Mouse (Mus musculus) liver, embryonic 12.5 days (tissue): Measurements from ENCODE around the gene Sh3d21. TPM values are rescaled to one million over a fixed set of nuclear protein-coding genes. Genes with fewer than 3 reads are reported as not detected.

ENCODE experiments used
- ATAC-seq: fragments of 200-750 bp; cut with Nextera tagmentation; 2 replicates; pipeline ENCODE4 v1.8.0; 2017; ENCODE audit warnings: moderate number of reproducible peaks, mild to moderate bottlenecking, moderate library complexity
- H3K27ac ChIP-seq: fragments of 300-500 bp; sonication (generic); 2 replicates; pipeline ENCODE4 v1.5.1; 2016; ENCODE audit warnings: mild to moderate bottlenecking
- H3K27me3 ChIP-seq: fragments of 300-500 bp; sonication (generic); replicated peaks from 2 replicates; pipeline ENCODE4 v1.6.1; 2016; ENCODE audit warnings: mild to moderate bottlenecking, moderate library complexity
- H3K36me3 ChIP-seq: fragments of 300-500 bp; sonication (generic); 2 replicates; pipeline ENCODE4 v1.6.1; 2016; ENCODE audit warnings: mild to moderate bottlenecking, moderate library complexity
- H3K4me1 ChIP-seq: fragments of 300-500 bp; sonication (generic); 2 replicates; pipeline ENCODE4 v1.6.1; 2016
- H3K4me2 ChIP-seq: fragments of 300-500 bp; sonication (generic); 2 replicates; pipeline ENCODE4 v1.6.1; 2016; ENCODE audit warnings: mild to moderate bottlenecking, moderate library complexity
- H3K4me3 ChIP-seq: fragments of 300-500 bp; sonication (generic); 2 replicates; pipeline ENCODE4 v1.5.1; 2016; ENCODE audit warnings: mild to moderate bottlenecking, moderate library complexity
- H3K9ac ChIP-seq: fragments of 300-500 bp; sonication (generic); 2 replicates; pipeline ENCODE4 v1.6.1; 2016; ENCODE audit warnings: mild to moderate bottlenecking, moderate library complexity
- H3K9me3 ChIP-seq: fragments of 300-500 bp; sonication (generic); replicated peaks from 2 replicates; pipeline ENCODE4 v1.6.1; 2016; ENCODE audit warnings: mild to moderate bottlenecking, moderate library complexity
- WGBS: fragments of 180-500 bp; shearing (Covaris S2); methylation state at CpG from one replicate; pipeline ENCODE4 v1.1.7; 2016; ENCODE audit not compliant: insufficient replicate concordance; 5-methylcytosine and 5-hydroxymethylcytosine counted together
- polyA plus RNA-seq: library from polyadenylated mRNA; unstranded; fragments of >200 nt; fragmentation: Nextera tagmentation; extraction: Ambion mirVana; gene quantifications from 2 replicates; pipeline ENCODE4 v1.2.1, GENCODE M21; 2016

The Sh3d21 gene
- polyA plus RNA-seq, 1 experiment from 2014 or later, result 1.3 TPM

DNA sequence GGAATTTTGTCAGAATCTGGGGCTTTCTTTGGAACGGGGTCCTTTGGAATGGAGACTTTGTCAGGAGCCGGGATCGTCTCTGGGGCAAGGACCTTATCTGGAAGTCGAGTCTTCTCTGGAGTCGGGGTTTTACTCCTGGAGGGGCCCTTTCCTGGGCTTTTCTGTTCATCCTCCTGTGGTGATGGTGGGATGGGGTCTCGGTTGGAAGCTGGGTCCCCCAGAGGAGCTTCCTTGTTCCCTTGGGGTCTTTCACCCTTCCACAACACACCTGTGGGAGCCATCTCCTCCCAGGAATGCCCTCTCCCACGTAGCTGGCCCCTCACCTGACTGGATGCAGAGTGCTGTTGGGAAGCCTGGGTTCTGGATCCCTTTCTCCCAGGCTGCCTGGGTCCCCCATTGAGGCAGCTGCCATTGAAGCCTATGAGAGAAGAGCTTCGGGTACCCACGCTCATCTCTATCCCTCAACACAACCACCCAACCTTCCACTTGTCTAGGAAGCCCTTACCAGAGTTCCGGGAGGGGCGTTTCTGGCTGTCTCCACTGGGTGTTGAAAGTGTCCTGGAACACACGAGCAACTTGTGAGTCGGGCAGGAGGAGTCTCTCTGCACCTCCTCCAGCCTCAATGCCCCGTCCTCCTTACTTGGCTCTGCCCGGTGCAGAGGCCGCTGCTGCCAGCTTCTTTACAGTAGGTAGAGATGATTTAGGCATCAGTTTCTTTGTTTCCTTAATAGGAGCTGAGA lies 11.4 kb downstream of the Sh3d21 start:
- no peak overlapping the region for H3K9ac ChIP-seq
- no peak overlapping the region for H3K4me2 ChIP-seq
- no peak for ATAC-seq
- peaks cover 59% of the 10 kb centered on the region for H3K4me1 ChIP-seq
- no peak overlapping the region for H3K4me3 ChIP-seq
- peaks cover 56% of the 10 kb centered on the region for H3K27me3 ChIP-seq
- H3K36me3 ChIP-seq, result peaks cover 5% of the 10 kb centered on the region; the same call in 1 of the 2 replicates
- 70% methylated on average over 16 of the region's 16 CpGs for WGBS
- no peak overlapping the region for H3K27ac ChIP-seq
- no peaks in the 10 kb centered on the region for H3K9me3 ChIP-seq

- peak overlapping the region; percentile 41; the same call in 1 of the 2 replicates for H3K27ac ChIP-seq
- no peak for ATAC-seq
These were observed 12.4 kb downstream of the Sh3d21 start for GRCm38 (mm10) chr4:126150949-126151320.

DNA sequence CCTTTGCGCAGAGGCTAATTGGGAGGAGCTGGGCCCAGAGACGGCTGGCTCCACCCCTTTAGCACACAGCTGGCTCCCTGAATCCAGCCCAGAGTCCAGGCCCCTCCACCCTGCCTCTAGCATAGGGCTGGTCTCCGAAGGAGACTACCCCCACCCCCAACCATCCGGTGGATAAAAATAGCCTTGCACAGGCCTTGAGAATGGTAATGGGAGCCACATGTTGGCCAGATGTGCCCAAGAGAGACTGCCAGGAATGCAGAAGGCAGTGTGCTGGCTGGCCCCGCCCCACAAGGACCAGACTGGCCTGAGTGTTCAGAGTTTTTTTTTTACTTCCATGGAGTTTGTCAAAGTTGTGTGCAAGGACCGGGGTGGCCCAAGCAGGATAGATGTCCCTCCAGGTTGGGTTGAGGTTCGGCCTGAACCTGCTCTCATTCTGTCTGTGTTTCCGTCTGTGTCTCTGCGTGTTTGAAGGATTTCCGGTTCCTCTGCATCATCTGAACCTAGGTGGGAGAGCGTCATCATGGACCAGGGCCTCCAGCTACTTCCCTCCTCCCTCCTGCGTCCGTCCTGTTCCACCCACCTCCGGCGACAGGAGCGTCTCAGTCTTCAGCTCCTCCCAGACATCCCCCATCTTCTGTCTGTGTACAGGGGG lies 12.9 kb downstream of the Sh3d21 start:
- H3K9ac ChIP-seq, result no peak overlapping the region
- peak overlapping the region; percentile 70; the same call in 1 of the 2 replicates for H3K4me2 ChIP-seq
- peak; percentile 31 for ATAC-seq
- H3K36me3 ChIP-seq, result no peaks in the 10 kb centered on the region; the same call in 1 of the 2 replicates
- peak overlapping the region; percentile 41; the same call in 1 of the 2 replicates for H3K27ac ChIP-seq
- WGBS, result 31% methylated on average over 16 of the region's 16 CpGs
- peaks cover 69% of the 10 kb centered on the region for H3K27me3 ChIP-seq
- no peaks in the 10 kb centered on the region for H3K9me3 ChIP-seq
- peaks cover 51% of the 10 kb centered on the region for H3K4me1 ChIP-seq
- H3K4me3 ChIP-seq, result no peak overlapping the region

More at GRCm38 (mm10) chr4:126150949-126151320, 12.4 kb downstream of the Sh3d21 start:
- Histone ChIP-seq H3K4me1 (peaks cover 53% of the 10 kb centered on the region), H3K27me3 (peaks cover 64% of the 10 kb centered on the region), H3K4me3 (no peak overlapping the region), H3K9me3 (no peaks in the 10 kb centered on the region), H3K9ac (no peak overlapping the region), H3K4me2 (0 out of 2 replicates have a peak overlapping the region, but pooled peaks have one; percentile 17), H3K36me3 (no peaks in the 10 kb centered on the region; the same call in 1 of the 2 replicates)
- WGBS, result 71% methylated on average over 6 of the region's 6 CpGs

- Histone ChIP-seq H3K36me3 (no peaks in the 10 kb centered on the region; the same call in 1 of the 2 replicates), H3K9ac (no peak overlapping the region), H3K4me3 (peak overlapping the region; percentile 59; the same call in 1 of the 2 replicates), H3K4me1 (peaks cover 48% of the 10 kb centered on the region), H3K4me2 (peak overlapping the region; percentile 70), H3K9me3 (no peaks in the 10 kb centered on the region), H3K27ac (peak overlapping the region; percentile 3; the same call in 1 of the 2 replicates), H3K27me3 (peaks cover 69% of the 10 kb centered on the region)
- ATAC-seq, result peak; percentile 1; the same call in 1 of the 2 replicates
- WGBS, result 67% methylated on average over 10 of the region's 10 CpGs
These were observed 13.5 kb downstream of the Sh3d21 start for GRCm38 (mm10) chr4:126149798-126150197.

- Histone ChIP-seq H3K4me2 (peak overlapping the region; percentile 70), H3K36me3 (no peaks in the 10 kb centered on the region; the same call in 1 of the 2 replicates), H3K4me1 (peaks cover 48% of the 10 kb centered on the region), H3K9me3 (no peaks in the 10 kb centered on the region), H3K27me3 (peaks cover 69% of the 10 kb centered on the region), H3K27ac (peak overlapping the region; percentile 77), H3K9ac (peak overlapping the region; percentile 61), H3K4me3 (peak overlapping the region; percentile 59)
- peak; percentile 2; the same call in 1 of the 2 replicates for ATAC-seq
- WGBS, result 33% methylated on average over 42 of the region's 42 CpGs
These were observed 14.1 kb downstream of the Sh3d21 start for GRCm38 (mm10) chr4:126149041-126149676.

DNA sequence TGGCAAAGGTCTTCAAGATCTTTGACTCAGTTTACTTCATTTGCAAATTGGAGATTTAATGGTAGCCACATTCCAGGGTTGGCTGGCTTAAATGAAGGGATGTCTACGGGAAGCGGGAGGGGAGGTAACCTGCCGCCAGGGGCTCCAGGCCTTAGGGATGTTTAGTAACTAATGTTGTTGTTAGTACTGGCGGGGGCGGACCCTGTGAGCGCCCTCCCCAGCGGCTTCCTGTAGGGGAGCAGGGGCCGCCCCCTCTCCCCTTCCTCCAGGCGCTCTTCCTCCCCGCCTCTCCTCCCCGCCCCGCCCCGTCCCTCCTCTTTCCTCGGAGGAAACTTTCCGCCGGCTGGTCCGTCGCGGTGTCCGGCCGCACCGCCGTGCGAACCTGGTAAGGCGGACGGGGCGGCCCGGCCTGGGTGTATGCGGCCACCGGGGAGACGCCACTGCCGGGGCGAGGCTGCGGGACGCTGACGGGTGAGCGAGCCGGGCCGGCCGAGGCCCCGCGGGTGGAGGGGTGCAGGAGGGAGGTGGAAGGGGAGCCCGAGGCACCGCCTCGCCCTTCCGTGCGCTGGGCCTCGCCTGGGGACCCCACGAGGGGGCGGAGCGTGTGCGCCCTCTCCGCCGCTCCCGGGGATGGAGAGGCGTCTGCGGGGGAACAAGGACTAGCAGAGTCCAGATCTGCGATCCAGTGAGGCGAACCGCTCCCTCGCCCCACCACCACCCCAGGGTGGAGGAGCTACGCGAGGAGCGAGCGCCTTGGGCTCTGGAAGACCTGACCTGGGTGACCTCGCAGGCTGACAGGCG lies 14.9 kb downstream of the Sh3d21 start:
- H3K9ac ChIP-seq, result peak overlapping the region; percentile 61
- WGBS, result 2% methylated on average over 57 of the region's 67 CpGs
- peak; percentile 47 for ATAC-seq

DNA sequence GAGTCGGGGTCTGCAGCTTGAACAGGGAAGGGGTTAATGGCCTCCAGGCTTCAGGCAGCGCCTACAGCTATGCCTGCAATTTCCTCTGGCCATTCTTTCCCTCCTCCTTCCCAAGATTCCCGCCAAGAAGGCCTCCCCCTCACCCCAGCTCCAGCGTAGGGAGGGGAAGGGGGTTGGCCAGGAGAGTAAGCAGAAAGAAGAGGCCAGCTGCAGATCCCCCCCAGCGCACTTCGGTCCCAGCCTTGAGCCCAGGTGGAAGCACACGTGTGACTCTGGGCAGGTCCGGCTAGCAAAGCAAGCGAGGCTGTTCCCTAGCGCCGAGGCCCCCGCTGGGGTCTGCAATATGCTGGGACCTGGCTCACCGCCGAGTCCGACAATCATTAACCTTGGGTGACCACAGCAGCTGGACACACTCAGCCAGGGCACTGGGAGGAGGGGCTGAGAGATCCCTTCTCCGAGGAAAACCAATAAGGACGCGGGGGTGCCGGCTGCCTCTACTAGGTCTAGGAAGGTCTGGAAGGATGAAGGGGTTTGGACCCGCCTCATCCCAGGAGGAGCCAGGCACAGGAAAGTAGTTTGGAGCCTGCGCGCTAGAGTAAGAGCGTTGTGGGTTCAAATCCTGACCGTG lies 15.6 kb downstream of the Sh3d21 start, which contains the start of gene Eva1b:
Gene Eva1b, plus strand, starts transcription at position 212 of the 628 bp plus-strand sequence.
- Histone ChIP-seq H3K9me3 (no peaks in the 10 kb centered on the region), H3K27me3 (peaks cover 69% of the 10 kb centered on the region), H3K4me2 (peak within 1 kb of the TSS; percentile 70), H3K9ac (peak within 1 kb of the TSS; percentile 61), H3K36me3 (no peaks in the 10 kb centered on the region; the same call in 1 of the 2 replicates), H3K4me1 (peaks cover 48% of the 10 kb centered on the region), H3K4me3 (peak within 1 kb of the TSS; percentile 59), H3K27ac (peak within 1 kb of the TSS; percentile 77)
- 15% methylated on average over 24 of the region's 24 CpGs for WGBS
- peak; percentile 62 for ATAC-seq

More for the DNA sequence above, 14.9 kb downstream of the Sh3d21 start:
- no peaks in the 10 kb centered on the region; the same call in 1 of the 2 replicates for H3K36me3 ChIP-seq
- peak overlapping the region; percentile 70 for H3K4me2 ChIP-seq
- peak overlapping the region; percentile 77 for H3K27ac ChIP-seq
- peaks cover 69% of the 10 kb centered on the region for H3K27me3 ChIP-seq
- peaks cover 48% of the 10 kb centered on the region for H3K4me1 ChIP-seq
- H3K9me3 ChIP-seq, result no peaks in the 10 kb centered on the region
- peak overlapping the region; percentile 59 for H3K4me3 ChIP-seq

DNA sequence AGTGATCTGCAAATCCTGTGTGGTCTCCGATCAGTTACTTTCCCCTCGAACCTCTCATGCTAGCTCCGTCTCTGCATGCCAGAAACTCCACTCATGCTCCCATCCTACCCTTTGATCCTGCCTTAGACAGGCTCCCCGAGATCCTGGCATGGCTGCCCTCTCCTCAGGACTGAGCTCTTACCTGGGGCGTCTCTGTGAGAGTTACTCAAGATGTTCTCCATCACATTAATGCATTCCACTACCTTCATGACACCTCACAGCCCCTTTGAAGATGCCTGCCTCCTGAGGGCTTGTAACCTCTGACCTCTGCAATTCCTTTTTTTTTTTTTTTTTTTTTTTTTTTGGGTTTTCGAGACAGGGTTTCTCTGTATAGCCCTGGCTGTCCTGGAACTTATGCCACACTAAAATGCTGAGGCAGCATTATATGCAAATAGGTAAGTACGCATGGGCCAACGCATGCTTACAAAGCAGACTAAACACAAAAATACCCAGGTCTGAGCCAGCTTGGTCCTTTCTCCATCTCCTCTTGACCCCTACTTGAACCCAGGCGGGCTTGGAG lies 16.2 kb downstream of the Sh3d21 start:
- peaks cover 64% of the 10 kb centered on the region for H3K27me3 ChIP-seq

GRCm38 (mm10) chr4:126145396-126145795 lies 17.9 kb downstream of the Sh3d21 start:
- Histone ChIP-seq H3K27ac (no peak overlapping the region), H3K4me1 (peaks cover 37% of the 10 kb centered on the region), H3K4me3 (no peak overlapping the region), H3K9ac (no peak overlapping the region), H3K27me3 (peaks cover 47% of the 10 kb centered on the region), H3K36me3 (no peaks in the 10 kb centered on the region), H3K4me2 (no peak overlapping the region), H3K9me3 (no peaks in the 10 kb centered on the region)
- WGBS, result 48% methylated on average over 4 of the region's 4 CpGs
- no peak for ATAC-seq

More for the DNA sequence above, 16.2 kb downstream of the Sh3d21 start:
- H3K27ac ChIP-seq, result peak overlapping the region; percentile 77
- H3K4me1 ChIP-seq, result peaks cover 48% of the 10 kb centered on the region
- WGBS, result 51% methylated on average over 9 of the region's 9 CpGs
- no peak overlapping the region for H3K9ac ChIP-seq
- peak overlapping the region; percentile 59; the same call in 1 of the 2 replicates for H3K4me3 ChIP-seq
- H3K9me3 ChIP-seq, result no peaks in the 10 kb centered on the region
- H3K4me2 ChIP-seq, result peak overlapping the region; percentile 70
- no peaks in the 10 kb centered on the region; the same call in 1 of the 2 replicates for H3K36me3 ChIP-seq
- ATAC-seq, result no peak

GRCm38 (mm10) chr4:126141021-126141420 lies 22.3 kb downstream of the Sh3d21 start:
- H3K9ac ChIP-seq, result no peak overlapping the region
- no peak overlapping the region; the same call in 1 of the 2 replicates for H3K27ac ChIP-seq
- ATAC-seq, result peak; percentile 31; the same call in 1 of the 2 replicates
- peaks cover 41% of the 10 kb centered on the region for H3K36me3 ChIP-seq
- WGBS, result 64% methylated on average over 5 of the region's 5 CpGs
- H3K4me2 ChIP-seq, result no peak overlapping the region
- H3K4me3 ChIP-seq, result no peak overlapping the region
- H3K9me3 ChIP-seq, result no peaks in the 10 kb centered on the region
- 0 out of 2 replicates have a peak, but pooled peaks cover 6% of the 10 kb centered on the region for H3K27me3 ChIP-seq
- H3K4me1 ChIP-seq, result peaks cover 6% of the 10 kb centered on the region
